Mouse (Mus musculus): Measurements from ENCODE around the gene Dip2b. TPM values are rescaled to one million over a fixed set of nuclear protein-coding genes. Genes with fewer than 3 reads are reported as not detected.

The Dip2b gene
- polyA plus RNA-seq, 1 experiment from 2014 or later = 9.8 TPM

DNA sequence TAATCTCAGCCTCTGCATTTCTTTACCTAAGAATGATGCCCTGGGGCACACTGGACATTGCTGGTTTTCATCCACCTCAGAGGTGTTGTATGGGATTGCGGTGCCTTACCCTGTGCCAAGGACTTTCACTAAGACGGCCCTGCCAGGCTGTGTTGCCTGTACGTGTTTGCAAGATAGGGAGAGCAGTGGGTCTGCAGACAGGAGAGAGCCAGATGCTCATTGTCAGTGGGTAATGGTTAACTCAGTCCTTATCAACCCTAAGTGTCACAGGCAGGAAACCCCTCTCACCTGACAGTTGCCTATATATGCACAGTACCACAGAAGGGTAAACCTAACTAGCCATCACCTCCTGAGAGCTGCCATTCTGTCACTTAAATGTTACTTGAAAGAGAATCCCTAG is 107.5 kb downstream of the Dip2b start:
- no peaks in the 10 kb centered on the region for H3K36me3 ChIP-seq
- WGBS = 59% methylated on average over 3 of the region's 3 CpGs
- no peaks in the 10 kb centered on the region for H3K27me3 ChIP-seq (replicated peaks)
- H3K9me3 ChIP-seq = no peaks in the 10 kb centered on the region
- H3K4me1 ChIP-seq = peaks cover 9% of the 10 kb centered on the region
- H3K4me2 ChIP-seq = no peak overlapping the region
- H3K9ac ChIP-seq = no peak overlapping the region
- H3K27ac ChIP-seq = no peak overlapping the region
- no peak for ATAC-seq (ENCODE audit: insufficient read depth, low FRiP score, low read depth)
- no peak overlapping the region for H3K4me3 ChIP-seq (replicated peaks)

DNA sequence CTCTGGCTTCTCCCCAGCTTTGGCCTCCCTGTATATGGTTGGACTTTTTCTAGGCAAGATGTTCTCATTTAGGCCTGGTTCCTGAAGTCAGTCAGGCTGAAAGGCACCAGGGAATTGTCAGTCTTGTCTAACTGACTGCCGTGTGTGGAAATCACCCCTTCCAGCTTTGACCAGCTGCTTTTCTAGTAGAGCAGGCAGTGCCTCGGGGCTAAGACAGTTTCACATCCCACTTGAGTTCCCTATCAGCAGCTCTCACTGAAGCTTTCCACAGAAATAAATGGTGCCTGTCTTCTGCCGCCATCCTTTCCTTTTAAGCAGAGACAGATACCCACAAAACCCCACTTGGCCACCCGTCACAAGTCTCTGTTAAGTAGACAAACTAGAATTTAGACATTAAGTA is 112.1 kb downstream of the Dip2b start:
- H3K36me3 ChIP-seq = peaks cover 14% of the 10 kb centered on the region; the same call in 1 of the 2 replicates
- H3K9ac ChIP-seq = no peak overlapping the region
- ATAC-seq (ENCODE audit: insufficient read depth, low FRiP score, low read depth) = no peak
- H3K4me2 ChIP-seq = no peak overlapping the region
- H3K4me3 ChIP-seq (replicated peaks) = no peak overlapping the region
- H3K4me1 ChIP-seq = peaks cover 3% of the 10 kb centered on the region; the same call in 1 of the 2 replicates
- H3K9me3 ChIP-seq = no peaks in the 10 kb centered on the region
- H3K27me3 ChIP-seq (replicated peaks) = no peaks in the 10 kb centered on the region
- WGBS = 65% methylated on average over 4 of the region's 4 CpGs
- no peak overlapping the region for H3K27ac ChIP-seq

DNA sequence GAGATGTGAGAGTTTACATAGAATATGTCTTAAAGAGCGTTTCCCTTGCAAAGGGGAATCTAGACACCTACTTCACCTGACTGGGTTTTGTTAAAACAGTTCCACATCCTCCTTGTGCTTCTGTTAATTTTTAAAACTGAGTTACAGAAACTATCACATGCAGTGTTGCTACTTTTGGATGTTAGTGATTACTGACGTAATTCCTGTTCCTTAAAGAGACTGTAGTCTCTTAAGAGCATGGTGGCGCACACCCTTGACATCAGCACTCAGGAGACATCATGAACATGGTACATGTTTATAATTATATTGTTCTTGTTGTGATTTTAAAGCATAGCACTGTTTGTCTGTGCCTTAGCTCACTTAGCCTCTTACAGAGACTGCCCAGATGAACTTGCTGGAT is 113.9 kb downstream of the Dip2b start:
- H3K27ac ChIP-seq = no peak overlapping the region
- H3K9me3 ChIP-seq = no peaks in the 10 kb centered on the region
- no peaks in the 10 kb centered on the region for H3K4me1 ChIP-seq
- no peak for ATAC-seq (ENCODE audit: insufficient read depth, low FRiP score, low read depth)
- H3K4me2 ChIP-seq = no peak overlapping the region
- H3K4me3 ChIP-seq (replicated peaks) = no peak overlapping the region
- no peaks in the 10 kb centered on the region for H3K27me3 ChIP-seq (replicated peaks)
- peaks cover 25% of the 10 kb centered on the region; the same call in 1 of the 2 replicates for H3K36me3 ChIP-seq
- WGBS = 89% methylated on average over 3 of the region's 3 CpGs
- H3K9ac ChIP-seq = no peak overlapping the region

DNA sequence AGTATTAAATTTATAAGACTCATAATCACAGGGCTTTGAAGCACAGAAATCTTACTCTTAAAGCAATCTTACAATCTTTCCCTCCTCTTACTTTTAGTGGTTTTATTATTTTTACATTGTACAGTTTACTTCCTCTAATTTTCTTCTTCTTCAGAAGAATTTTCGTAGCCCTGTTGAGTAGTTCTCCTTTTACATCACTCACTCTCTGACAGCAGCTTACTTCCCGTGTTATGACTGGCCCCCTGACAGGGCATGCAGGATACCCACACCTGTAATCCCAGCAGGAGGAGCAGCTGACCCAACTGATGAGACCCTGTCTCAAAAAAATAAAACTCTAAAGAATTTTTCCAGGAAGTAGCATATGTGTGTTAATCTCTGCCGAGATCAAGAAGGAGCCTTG is 114.6 kb downstream of the Dip2b start:
- no peak for ATAC-seq (ENCODE audit: insufficient read depth, low FRiP score, low read depth)
- Histone ChIP-seq H3K9ac (no peak overlapping the region), H3K27me3 (replicated peaks) (no peaks in the 10 kb centered on the region), H3K27ac (no peak overlapping the region), H3K4me1 (no peaks in the 10 kb centered on the region), H3K9me3 (no peaks in the 10 kb centered on the region), H3K36me3 (peaks cover 28% of the 10 kb centered on the region; the same call in 1 of the 2 replicates), H3K4me2 (no peak overlapping the region), H3K4me3 (replicated peaks) (no peak overlapping the region)
- 66% methylated on average over 3 of the region's 3 CpGs for WGBS

DNA sequence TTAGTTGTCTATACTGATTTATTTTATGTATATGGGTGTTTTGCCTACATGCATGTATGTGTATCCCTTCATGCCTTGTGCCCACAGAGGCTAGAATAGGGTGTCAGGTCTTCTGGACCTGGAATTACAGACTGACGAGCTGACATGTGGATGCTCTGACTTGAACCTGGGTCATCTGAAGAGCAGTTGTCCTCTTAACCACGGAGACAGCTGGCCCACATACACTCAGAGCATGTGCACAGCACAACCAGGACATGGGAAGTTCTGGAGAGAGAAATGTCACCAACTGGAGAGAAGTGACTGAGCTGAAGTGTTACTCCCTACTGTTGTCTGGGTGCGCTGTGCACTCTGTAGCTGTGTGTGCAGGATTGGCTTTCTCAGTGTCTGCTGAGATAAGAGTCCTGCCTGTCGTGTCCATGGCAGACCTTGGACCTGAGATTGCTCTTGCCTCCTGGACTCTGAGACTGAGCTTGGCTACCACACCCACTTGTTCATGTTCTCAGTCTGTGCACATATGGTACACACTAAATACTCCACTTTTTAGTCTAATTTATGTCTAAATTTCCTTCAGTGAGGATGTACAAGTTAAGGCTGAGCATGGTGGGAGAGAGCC is 117.7 kb downstream of the Dip2b start:
- H3K27ac ChIP-seq = no peak overlapping the region; the same call in 1 of the 2 replicates

DNA sequence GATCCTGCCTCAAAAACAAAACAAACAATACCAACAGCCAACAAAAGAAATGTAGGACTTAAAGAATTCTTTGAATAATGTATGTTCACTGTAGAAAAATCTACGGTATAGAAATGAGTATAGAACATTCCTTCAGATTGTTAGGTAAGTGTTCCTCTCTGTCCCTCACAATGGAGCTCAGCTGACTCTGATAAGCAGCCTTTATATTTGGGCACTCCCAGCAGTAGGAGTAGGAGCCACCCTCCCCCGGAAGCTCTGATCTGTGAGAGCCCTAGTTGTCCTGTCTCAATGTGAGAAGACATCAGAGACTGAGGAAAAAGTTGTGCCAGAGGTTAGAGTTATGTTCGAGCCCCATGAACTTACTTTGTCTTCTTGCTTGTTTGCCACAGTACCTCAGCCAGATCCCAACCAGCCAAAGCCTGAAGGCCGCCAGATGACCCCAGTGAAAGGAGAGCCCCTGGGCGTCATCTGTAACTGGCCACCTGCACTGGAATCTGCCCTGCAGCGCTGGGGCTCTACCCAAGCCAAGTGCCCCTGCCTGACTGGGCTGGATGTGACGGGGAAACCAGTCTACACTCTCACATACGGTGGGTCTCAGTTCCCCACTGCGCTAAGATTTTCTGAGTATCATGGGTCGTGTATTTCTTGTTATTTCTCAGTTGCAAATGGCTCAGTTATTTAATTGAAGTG is 118.5 kb downstream of the Dip2b start:
- WGBS = 82% methylated on average over 10 of the region's 10 CpGs
- no peak for ATAC-seq (ENCODE audit: insufficient read depth, low FRiP score, low read depth)
- no peak overlapping the region for H3K27ac ChIP-seq
- H3K4me3 ChIP-seq (replicated peaks) = no peak overlapping the region
- H3K36me3 ChIP-seq = peaks cover 30% of the 10 kb centered on the region; the same call in 1 of the 2 replicates
- no peaks in the 10 kb centered on the region for H3K9me3 ChIP-seq
- H3K4me1 ChIP-seq = no peaks in the 10 kb centered on the region
- H3K9ac ChIP-seq = no peak overlapping the region
- H3K4me2 ChIP-seq = no peak overlapping the region
- no peaks in the 10 kb centered on the region for H3K27me3 ChIP-seq (replicated peaks)

More for the DNA sequence above, 117.7 kb downstream of the Dip2b start:
- no peaks in the 10 kb centered on the region for H3K27me3 ChIP-seq (replicated peaks)
- H3K36me3 ChIP-seq = peaks cover 28% of the 10 kb centered on the region; the same call in 1 of the 2 replicates
- H3K9me3 ChIP-seq = no peaks in the 10 kb centered on the region
- H3K9ac ChIP-seq = no peak overlapping the region
- 79% methylated on average over 4 of the region's 4 CpGs for WGBS
- no peak for ATAC-seq (ENCODE audit: insufficient read depth, low FRiP score, low read depth)
- no peaks in the 10 kb centered on the region for H3K4me1 ChIP-seq
- no peak overlapping the region for H3K4me3 ChIP-seq (replicated peaks)
- no peak overlapping the region for H3K4me2 ChIP-seq

DNA sequence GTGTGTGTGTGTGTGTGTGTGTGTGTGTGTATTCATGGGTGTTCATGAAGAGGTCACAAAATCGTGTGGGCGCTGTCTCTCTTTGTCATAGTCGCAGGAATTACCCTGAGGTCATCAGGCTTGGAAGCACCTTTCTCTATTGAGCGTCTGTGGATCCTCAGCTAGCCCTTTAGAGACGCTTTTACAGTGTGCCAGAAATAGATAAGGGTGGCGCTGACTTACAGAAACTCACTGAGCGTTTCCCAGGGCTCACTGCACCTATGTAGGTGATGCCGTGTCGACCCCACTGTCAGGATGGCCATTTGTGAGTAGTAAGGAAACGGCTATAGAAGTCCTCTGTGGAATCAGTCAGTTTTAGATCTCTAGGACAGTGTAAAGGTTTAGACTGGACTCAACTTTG is 120.5 kb downstream of the Dip2b start:
- no peak for ATAC-seq (ENCODE audit: insufficient read depth, low FRiP score, low read depth)
- H3K4me3 ChIP-seq (replicated peaks) = no peak overlapping the region
- H3K4me2 ChIP-seq = no peak overlapping the region
- WGBS = 89% methylated on average over 10 of the region's 10 CpGs
- no peak overlapping the region for H3K9ac ChIP-seq
- no peak overlapping the region for H3K27ac ChIP-seq
- H3K36me3 ChIP-seq = peaks cover 36% of the 10 kb centered on the region
- H3K9me3 ChIP-seq = no peaks in the 10 kb centered on the region
- no peaks in the 10 kb centered on the region for H3K27me3 ChIP-seq (replicated peaks)
- H3K4me1 ChIP-seq = no peaks in the 10 kb centered on the region

DNA sequence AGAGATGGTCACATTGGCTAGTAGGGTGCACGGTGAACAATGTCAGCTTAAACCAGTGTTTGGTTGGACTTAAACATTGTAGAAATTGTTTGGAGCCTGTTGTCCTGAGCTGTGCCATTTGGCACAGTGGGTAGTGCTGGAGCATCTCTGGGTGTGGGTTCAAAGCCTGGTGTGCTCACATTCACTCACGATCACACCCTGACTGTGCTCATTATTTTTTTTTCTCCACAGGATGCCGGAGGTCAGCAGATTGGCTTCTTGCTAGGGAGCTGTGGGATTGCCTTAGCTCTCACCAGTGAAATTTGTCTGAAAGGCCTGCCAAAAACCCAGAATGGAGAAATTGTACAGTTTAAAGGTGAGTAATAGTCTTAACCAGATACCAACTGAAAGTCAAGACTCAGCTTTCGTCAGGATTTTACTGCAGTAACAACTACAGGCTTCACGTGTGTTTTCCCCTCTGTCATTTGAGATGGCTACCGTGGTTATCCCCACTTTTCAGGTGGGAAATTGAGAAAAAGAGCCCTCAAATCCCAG is 123.3 kb downstream of the Dip2b start:
- WGBS = 86% methylated on average over 6 of the region's 6 CpGs
- Histone ChIP-seq H3K9ac (no peak overlapping the region), H3K4me1 (no peaks in the 10 kb centered on the region), H3K4me3 (replicated peaks) (no peak overlapping the region), H3K4me2 (no peak overlapping the region), H3K9me3 (no peaks in the 10 kb centered on the region), H3K27ac (no peak overlapping the region), H3K27me3 (replicated peaks) (no peaks in the 10 kb centered on the region), H3K36me3 (peaks cover 25% of the 10 kb centered on the region)
- no peak for ATAC-seq (ENCODE audit: insufficient read depth, low FRiP score, low read depth)

DNA sequence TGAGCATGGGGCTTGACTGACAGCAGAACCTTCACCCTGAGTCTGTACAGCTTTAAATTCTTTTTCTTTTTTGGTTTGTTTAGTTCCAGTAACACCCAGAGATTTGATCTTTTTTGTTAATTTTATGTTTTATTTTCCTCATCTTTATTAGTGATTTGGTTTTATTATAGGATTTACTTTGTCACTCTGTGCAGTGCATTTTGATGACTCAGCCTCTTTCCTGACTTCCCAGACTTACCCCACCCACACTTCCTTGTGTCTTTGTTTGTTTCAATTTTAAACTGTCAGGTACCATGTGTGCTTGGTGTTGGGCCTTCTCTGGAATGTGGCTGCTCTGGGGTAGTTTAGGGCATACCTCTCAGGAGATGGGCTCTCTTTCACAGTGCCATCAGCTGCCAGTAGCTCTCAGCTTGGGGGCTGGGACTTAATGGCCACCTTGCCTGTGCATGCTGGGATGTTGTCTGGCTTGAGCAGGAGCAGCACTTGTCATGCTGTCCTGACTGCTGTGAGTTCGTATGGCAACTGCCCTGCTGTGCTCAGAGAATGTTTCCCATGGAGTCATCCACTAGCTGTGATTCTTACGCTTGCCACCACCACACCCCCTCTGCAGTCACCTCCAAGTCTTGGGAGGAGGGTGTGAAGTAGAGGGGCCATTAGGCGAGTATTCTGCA is 125.1 kb downstream of the Dip2b start:
- H3K9ac ChIP-seq = no peak overlapping the region
- H3K4me3 ChIP-seq (replicated peaks) = no peak overlapping the region
- no peaks in the 10 kb centered on the region for H3K27me3 ChIP-seq (replicated peaks)
- ATAC-seq (ENCODE audit: insufficient read depth, low FRiP score, low read depth) = no peak
- peaks cover 23% of the 10 kb centered on the region for H3K36me3 ChIP-seq
- no peak overlapping the region for H3K27ac ChIP-seq
- H3K4me2 ChIP-seq = no peak overlapping the region
- no peaks in the 10 kb centered on the region for H3K9me3 ChIP-seq
- H3K4me1 ChIP-seq = no peaks in the 10 kb centered on the region
- 85% methylated on average over 3 of the region's 3 CpGs for WGBS

DNA sequence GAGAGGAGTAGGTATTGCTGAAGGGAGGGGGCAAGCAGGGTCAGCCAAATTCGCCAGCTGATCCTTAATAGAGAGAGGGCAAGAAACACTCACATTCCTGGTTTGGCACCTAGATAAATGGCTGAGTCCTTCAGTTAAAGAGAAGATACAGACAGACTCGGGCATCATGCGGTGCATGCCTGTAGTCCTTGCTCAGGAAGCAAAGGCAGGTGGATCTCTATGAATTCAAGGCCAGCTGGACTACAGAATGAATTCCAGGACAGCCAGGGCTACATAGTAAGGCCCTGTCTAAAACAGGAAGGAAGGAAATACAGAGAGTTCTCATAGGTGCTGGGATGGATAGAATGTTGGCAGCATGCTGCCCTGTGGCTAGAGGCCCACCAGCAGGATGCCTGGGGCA is 128.0 kb downstream of the Dip2b start:
- no peak for ATAC-seq (ENCODE audit: insufficient read depth, low FRiP score, low read depth)
- no peaks in the 10 kb centered on the region for H3K4me1 ChIP-seq

DNA sequence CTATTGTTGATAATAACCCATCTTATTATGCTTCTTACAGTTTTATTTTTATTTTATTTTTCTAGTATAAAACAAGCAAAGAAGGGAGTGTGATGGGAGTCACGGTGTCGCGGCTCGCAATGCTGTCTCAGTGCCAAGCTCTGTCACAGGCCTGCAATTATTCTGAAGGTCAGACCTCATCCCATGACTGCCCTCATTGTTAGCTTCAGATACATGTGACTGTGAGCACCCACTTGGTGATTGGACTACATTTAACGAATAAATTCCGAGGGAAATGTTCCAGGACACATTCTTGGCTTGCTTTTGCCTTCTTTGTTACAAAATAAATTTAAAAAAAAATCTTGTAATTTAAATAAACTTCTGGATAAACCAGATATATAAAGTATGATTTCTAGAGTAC is 129.3 kb downstream of the Dip2b start:
- Histone ChIP-seq H3K4me2 (no peak overlapping the region), H3K4me1 (no peaks in the 10 kb centered on the region), H3K9me3 (no peaks in the 10 kb centered on the region), H3K27me3 (replicated peaks) (no peaks in the 10 kb centered on the region), H3K9ac (no peak overlapping the region), H3K36me3 (peaks cover 38% of the 10 kb centered on the region), H3K4me3 (replicated peaks) (no peak overlapping the region), H3K27ac (no peak overlapping the region; the same call in 1 of the 2 replicates)
- WGBS = 77% methylated on average over 6 of the region's 6 CpGs
- no peak for ATAC-seq (ENCODE audit: insufficient read depth, low FRiP score, low read depth)

More for the DNA sequence above, 128.0 kb downstream of the Dip2b start:
- Histone ChIP-seq H3K27me3 (replicated peaks) (no peaks in the 10 kb centered on the region), H3K36me3 (peaks cover 33% of the 10 kb centered on the region), H3K9ac (no peak overlapping the region), H3K27ac (no peak overlapping the region), H3K4me2 (no peak overlapping the region), H3K9me3 (no peaks in the 10 kb centered on the region), H3K4me3 (replicated peaks) (no peak overlapping the region)
- WGBS = 70% methylated on average over 3 of the region's 3 CpGs

DNA sequence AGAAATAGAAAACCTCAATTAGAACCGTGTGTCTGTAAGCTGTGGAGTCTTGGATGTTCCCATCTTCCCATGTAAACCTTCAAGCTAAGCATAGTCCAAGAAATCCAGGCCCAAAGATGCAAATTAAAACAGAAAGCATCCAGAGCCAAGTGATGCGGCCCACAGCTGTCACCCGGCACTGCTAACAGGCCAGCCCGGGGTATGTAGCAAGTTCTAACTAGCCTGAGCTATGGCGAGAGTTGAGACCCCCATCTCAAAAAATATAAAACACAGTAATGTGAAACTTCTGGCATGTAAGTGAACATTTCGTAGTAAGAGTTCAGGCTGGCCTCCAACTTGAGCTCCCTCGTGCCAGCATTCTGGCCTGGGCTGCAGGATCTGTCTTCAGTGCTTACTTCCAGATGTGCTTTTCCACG is 129.7 kb downstream of the Dip2b start:
- peak overlapping the region; percentile 54 for H3K27ac ChIP-seq
- no peaks in the 10 kb centered on the region for H3K27me3 ChIP-seq (replicated peaks)
- no peaks in the 10 kb centered on the region for H3K9me3 ChIP-seq
- no peak overlapping the region for H3K4me2 ChIP-seq
- 78% methylated on average over 8 of the region's 8 CpGs for WGBS
- no peaks in the 10 kb centered on the region for H3K4me1 ChIP-seq
- H3K9ac ChIP-seq = no peak overlapping the region
- peaks cover 37% of the 10 kb centered on the region for H3K36me3 ChIP-seq
- H3K4me3 ChIP-seq (replicated peaks) = no peak overlapping the region
- ATAC-seq (ENCODE audit: insufficient read depth, low FRiP score, low read depth) = no peak
